Mouse (Mus musculus): ENCODE measurements around the gene B230118H07Rik. TPM values are rescaled to one million over a fixed set of nuclear protein-coding genes. Genes with fewer than 3 reads are reported as not detected.
"Not testable (repeated sequence)": the region's sequence is repeated elsewhere in the genome, so short reads cannot be mapped to it uniquely, and the experiment has no call there.

The B230118H07Rik gene
- polyA plus RNA-seq, 1 experiment from 2014 or later, result 63.8 TPM

DNA sequence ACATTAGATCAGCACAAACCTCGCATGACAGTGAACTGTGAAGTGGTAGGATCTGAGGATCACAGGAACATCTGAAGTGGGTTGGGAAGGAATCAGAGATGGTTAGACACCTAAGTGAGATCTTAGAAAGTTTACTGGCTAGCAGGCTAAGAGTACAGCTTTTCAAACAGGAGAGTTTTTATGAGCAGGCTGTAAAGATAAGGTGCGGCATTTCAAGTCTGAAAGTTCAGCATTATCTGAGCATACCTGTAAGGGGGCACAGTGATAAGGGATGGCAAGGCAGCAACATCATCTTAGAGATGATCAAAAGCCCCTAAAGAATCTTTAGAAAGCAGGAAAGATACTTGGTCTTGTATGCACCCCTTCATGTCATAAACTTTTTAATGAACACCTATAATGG lies 81.8 kb downstream of the B230118H07Rik start:
- H3K27ac ChIP-seq, result no peak overlapping the region
- no peaks in the 10 kb centered on the region for H3K9me3 ChIP-seq
- ATAC-seq (ENCODE audit: low FRiP score, low read depth), result no peak
- H3K4me1 ChIP-seq, result no peaks in the 10 kb centered on the region
- no peak overlapping the region for H3K4me3 ChIP-seq
- 92% methylated on average over 2 of the region's 2 CpGs for WGBS
- H3K4me2 ChIP-seq (replicated peaks), result no peak overlapping the region
- no peaks in the 10 kb centered on the region for H3K36me3 ChIP-seq
- no peak overlapping the region for H3K9ac ChIP-seq
- no peaks in the 10 kb centered on the region for H3K27me3 ChIP-seq (replicated peaks)

DNA sequence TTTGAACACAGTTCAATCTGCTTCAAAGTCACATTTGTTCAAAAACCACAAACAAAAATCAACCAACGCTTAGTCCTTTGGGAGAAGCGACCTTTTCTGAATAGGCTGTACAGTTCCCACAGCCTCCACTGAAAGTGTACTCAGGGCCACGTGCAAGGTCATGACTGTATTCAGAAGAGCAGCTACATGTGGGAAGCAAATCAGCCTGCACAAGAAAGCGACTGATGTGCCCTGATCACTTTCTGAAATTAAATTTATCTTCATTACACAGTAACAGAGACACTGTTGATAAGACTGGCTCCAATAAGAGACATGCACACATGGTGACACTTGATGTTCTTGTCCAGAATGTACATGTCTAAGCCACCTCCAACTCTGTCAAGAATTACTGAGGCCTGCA lies 85.6 kb downstream of the B230118H07Rik start:
- Histone ChIP-seq H3K9me3 (no peaks in the 10 kb centered on the region), H3K27me3 (replicated peaks) (no peaks in the 10 kb centered on the region), H3K4me1 (no peaks in the 10 kb centered on the region), H3K36me3 (no peaks in the 10 kb centered on the region), H3K4me2 (replicated peaks) (no peak overlapping the region), H3K27ac (no peak overlapping the region), H3K4me3 (no peak overlapping the region), H3K9ac (no peak overlapping the region)
- no peak for ATAC-seq (ENCODE audit: low FRiP score, low read depth)
- WGBS, result 78% methylated on average over 4 of the region's 4 CpGs

DNA sequence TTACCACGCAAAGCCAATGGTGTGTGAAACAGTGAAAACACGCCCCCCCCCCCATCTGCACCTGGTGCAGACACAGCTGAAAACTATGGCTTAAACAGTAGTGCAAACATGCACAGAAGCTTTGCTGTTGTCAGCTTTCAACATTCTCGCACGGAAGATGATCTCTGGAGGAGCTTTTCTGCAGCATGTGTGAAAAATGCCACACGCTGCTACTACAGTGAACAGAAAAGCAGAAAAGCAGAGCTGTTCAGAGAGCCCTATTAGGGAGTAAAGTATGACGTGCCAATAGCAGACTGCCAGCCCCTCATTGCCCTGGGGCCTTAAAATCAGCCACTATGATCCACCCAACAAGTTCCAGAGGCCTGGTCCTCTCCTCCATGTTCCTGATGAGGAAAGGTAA lies 86.1 kb downstream of the B230118H07Rik start:
- Histone ChIP-seq H3K27me3 (replicated peaks) (no peaks in the 10 kb centered on the region), H3K27ac (no peak overlapping the region)
- no peak for ATAC-seq (ENCODE audit: low FRiP score, low read depth)

DNA sequence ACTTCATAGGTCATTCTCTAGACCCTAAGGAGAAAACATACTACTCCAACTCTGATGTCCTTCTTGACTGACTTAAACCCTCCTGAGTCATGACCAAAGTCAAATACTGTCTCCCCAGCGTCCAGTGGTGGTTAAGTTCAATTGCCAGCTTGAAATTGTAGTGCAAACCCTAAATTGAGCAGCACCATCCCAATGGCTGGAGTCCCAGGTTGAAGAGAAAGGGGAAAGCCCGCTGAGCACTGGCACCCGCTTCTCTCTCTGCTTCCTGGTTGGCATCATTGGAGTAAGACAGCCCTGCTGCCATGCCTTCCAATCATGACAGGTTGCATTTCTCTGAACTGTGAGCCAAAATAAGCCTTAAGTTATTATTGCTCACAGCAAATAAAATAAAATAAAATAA lies 89.9 kb downstream of the B230118H07Rik start:
- H3K4me3 ChIP-seq, result no peak overlapping the region
- WGBS, result 89% methylated on average over 3 of the region's 3 CpGs
- ATAC-seq (ENCODE audit: low FRiP score, low read depth), result no peak
- H3K4me2 ChIP-seq (replicated peaks), result no peak overlapping the region
- no peaks in the 10 kb centered on the region for H3K36me3 ChIP-seq
- H3K27me3 ChIP-seq (replicated peaks), result no peaks in the 10 kb centered on the region
- H3K4me1 ChIP-seq, result no peaks in the 10 kb centered on the region
- H3K9me3 ChIP-seq, result no peaks in the 10 kb centered on the region
- no peak overlapping the region for H3K27ac ChIP-seq
- no peak overlapping the region for H3K9ac ChIP-seq

More for the DNA sequence above, 86.1 kb downstream of the B230118H07Rik start:
- no peak overlapping the region for H3K4me3 ChIP-seq
- H3K9ac ChIP-seq, result no peak overlapping the region
- no peak overlapping the region for H3K4me2 ChIP-seq (replicated peaks)
- H3K9me3 ChIP-seq, result no peaks in the 10 kb centered on the region
- H3K4me1 ChIP-seq, result no peaks in the 10 kb centered on the region
- no peaks in the 10 kb centered on the region for H3K36me3 ChIP-seq
- WGBS, result 74% methylated on average over 6 of the region's 6 CpGs

DNA sequence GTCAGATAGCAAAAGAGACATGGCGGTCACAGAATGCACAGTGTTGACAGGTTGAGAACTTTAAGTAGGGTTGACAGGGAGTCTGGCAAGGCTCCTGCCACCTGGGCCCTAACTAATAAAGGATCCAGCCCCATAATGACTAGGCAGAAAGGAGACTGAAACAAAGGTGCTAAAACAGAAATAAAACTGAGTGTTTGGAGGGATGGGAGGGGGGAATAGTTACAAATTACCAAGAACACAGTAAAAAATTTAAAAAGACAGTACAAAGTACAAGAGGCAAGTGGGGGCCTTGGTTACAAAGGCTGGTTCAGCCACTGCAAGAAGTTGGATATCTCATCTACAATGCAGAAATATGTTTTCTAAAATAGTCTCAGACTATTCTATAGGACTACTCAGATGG lies 93.4 kb downstream of the B230118H07Rik start:
- Histone ChIP-seq H3K27ac (no peak overlapping the region), H3K27me3 (replicated peaks) (no peaks in the 10 kb centered on the region), H3K4me2 (replicated peaks) (no peak overlapping the region), H3K4me1 (no peaks in the 10 kb centered on the region), H3K4me3 (no peak overlapping the region), H3K9me3 (no peaks in the 10 kb centered on the region), H3K36me3 (no peaks in the 10 kb centered on the region), H3K9ac (no peak overlapping the region)
- ATAC-seq (ENCODE audit: low FRiP score, low read depth), result no peak
- WGBS, result 96% methylated on average over 1 of the region's 1 CpGs

DNA sequence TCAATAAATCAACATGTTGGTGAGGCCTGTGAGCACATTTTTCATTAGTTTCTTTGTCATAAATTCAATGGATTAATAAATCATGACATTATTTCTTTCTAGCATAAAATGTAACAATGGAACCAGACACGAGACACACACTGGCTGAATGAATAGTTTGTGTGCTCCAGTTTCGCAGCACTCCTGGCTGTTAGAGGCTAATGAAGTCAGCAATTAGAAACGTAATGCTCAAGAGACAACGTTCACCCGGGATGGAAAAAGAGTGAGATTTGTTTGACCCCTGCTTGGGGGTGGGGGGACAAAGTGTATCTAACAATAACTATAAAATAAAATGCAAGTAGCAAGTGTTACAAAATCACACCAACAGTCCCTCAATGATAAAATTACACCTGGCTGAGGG lies 95.5 kb downstream of the B230118H07Rik start:
- Histone ChIP-seq H3K9ac (no peak overlapping the region), H3K4me2 (replicated peaks) (no peak overlapping the region), H3K27me3 (replicated peaks) (no peaks in the 10 kb centered on the region), H3K27ac (no peak overlapping the region), H3K4me1 (no peaks in the 10 kb centered on the region), H3K4me3 (no peak overlapping the region), H3K36me3 (no peaks in the 10 kb centered on the region), H3K9me3 (no peaks in the 10 kb centered on the region)
- no peak for ATAC-seq (ENCODE audit: low FRiP score, low read depth)
- WGBS, result 32% methylated on average over 5 of the region's 5 CpGs

DNA sequence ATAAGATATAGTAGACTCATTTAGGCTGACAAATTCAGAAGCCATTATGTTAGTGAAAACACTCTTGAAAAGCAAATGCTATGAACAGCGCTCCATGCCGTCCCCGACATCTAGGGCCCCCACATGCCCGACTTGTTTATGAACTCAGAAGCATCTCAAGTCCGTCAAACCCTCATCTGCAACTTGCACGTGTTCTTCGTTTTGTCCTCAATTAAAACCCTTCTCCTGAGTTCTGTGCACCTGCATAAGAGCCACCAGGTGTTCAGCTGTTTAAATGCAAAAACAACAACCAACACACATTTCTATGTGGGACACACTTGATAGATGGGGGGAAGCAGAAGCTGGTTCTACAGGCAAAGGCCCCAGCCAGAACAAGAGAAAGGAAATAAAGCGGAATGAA lies 97.0 kb downstream of the B230118H07Rik start:
- ATAC-seq (ENCODE audit: low FRiP score, low read depth), result no peak
- no peaks in the 10 kb centered on the region for H3K4me1 ChIP-seq
- H3K9ac ChIP-seq, result no peak overlapping the region
- no peak overlapping the region for H3K27ac ChIP-seq
- no peaks in the 10 kb centered on the region for H3K27me3 ChIP-seq (replicated peaks)
- WGBS, result 88% methylated on average over 8 of the region's 8 CpGs
- no peaks in the 10 kb centered on the region for H3K9me3 ChIP-seq
- no peaks in the 10 kb centered on the region for H3K36me3 ChIP-seq
- H3K4me3 ChIP-seq, result no peak overlapping the region
- H3K4me2 ChIP-seq (replicated peaks), result no peak overlapping the region

DNA sequence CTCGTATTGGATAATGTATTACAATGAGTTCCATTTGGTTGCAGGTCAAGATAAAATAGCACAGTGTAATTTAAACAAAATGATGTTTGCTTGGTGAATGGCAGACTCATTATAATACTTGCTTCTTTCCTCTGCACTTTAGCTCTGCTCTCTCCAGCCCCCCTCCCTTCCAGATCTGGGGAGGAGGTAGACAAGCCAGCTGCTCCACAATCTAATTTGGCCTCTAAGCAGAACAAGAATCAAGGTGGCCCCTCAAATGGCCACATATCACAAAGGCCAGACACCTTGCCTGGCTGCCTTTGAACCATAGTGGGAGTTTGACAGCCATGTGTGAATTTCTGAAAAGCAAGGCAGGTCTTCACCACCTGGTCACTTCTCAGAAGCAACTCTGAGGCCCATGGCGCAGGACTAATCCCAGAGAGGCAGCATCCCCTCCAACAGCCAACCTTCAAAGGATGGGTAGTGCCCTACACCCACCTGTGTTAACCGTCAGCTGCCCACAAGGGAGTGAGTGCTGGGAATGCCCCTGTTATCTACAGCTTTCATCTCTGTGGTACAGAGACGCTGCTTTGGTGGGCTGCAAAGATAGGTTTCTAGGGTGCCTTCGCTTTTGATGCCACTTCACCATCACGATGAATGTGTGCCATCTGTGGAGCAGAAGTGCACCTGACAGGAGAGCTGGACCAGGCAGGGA lies 98.2 kb downstream of the B230118H07Rik start:
- Histone ChIP-seq H3K9me3 (no peaks in the 10 kb centered on the region), H3K4me2 (replicated peaks) (no peak overlapping the region), H3K27ac (no peak overlapping the region), H3K27me3 (replicated peaks) (no peaks in the 10 kb centered on the region), H3K9ac (no peak overlapping the region), H3K36me3 (no peaks in the 10 kb centered on the region), H3K4me1 (no peaks in the 10 kb centered on the region), H3K4me3 (no peak overlapping the region)
- no peak for ATAC-seq (ENCODE audit: low FRiP score, low read depth)
- WGBS, result 81% methylated on average over 6 of the region's 6 CpGs

DNA sequence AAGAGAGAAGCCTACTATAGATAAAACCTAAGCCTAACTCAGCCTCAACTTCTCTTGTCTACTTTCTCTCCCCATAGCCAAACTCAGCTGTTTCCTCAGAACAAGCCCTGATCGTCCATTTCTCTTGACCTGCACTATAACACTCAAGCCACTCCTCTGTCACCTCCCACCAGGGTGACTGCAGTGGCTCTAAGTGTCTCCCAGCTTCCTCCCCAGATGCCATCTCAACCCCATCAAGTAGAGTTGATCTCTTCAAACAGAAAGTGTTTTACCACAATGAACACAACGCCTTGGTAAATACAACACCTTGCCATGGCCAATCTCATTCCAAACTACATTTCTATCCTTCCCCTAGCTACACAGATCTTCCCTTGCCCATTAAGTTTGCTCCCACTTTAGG lies 99.2 kb downstream of the B230118H07Rik start:
- 71% methylated on average over 2 of the region's 2 CpGs for WGBS
- H3K27ac ChIP-seq, result no peak overlapping the region
- no peaks in the 10 kb centered on the region for H3K27me3 ChIP-seq (replicated peaks)

DNA sequence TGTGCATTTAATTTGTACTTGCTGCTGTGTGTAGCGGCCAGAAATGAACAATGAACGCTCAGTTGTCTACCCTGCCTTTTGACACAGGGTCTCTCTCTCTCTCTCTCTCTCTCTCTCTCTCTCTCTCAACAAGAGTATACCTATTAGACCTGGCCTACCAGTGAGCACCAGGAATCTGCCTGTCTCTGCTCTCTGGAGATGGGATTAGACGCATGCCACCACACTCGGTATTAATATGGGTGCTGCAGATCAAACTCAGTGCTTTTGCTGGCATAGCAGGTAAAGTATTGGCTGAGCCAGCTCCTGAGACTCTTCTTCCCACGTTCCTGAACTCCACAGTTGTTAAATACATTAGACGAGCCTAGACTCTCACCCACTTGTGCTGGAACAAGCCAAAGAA lies 100.5 kb downstream of the B230118H07Rik start:
- Histone ChIP-seq H3K9ac (no peak overlapping the region), H3K36me3 (no peaks in the 10 kb centered on the region), H3K4me3 (no peak overlapping the region), H3K4me2 (replicated peaks) (no peak overlapping the region), H3K27ac (no peak overlapping the region), H3K27me3 (replicated peaks) (no peaks in the 10 kb centered on the region), H3K9me3 (no peaks in the 10 kb centered on the region), H3K4me1 (no peaks in the 10 kb centered on the region)
- no peak for ATAC-seq (ENCODE audit: low FRiP score, low read depth)
- 83% methylated on average over 6 of the region's 6 CpGs for WGBS

More for the DNA sequence above, 99.2 kb downstream of the B230118H07Rik start:
- no peaks in the 10 kb centered on the region for H3K9me3 ChIP-seq
- H3K4me3 ChIP-seq, result no peak overlapping the region
- H3K9ac ChIP-seq, result no peak overlapping the region
- no peak for ATAC-seq (ENCODE audit: low FRiP score, low read depth)
- no peak overlapping the region for H3K4me2 ChIP-seq (replicated peaks)
- H3K4me1 ChIP-seq, result no peaks in the 10 kb centered on the region
- no peaks in the 10 kb centered on the region for H3K36me3 ChIP-seq

DNA sequence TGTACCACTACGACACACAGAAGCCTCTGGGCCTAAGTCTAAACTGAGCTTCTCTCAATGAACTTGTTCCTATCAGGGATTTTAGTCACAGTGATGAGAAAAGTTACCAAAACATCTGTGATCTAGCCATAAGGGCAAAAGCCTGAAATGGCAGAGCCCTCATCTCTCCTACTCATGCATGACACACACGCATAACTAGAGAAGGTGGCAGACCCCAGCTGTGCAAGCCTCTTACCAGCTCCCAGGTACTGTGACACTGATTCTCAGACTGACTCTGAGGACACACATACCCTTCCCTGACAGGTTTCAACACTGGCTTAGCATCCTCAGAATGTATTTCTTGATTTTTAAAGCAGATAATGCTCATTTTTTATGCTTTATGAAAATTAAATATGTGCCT lies 103.7 kb downstream of the B230118H07Rik start:
- WGBS, result 86% methylated on average over 2 of the region's 2 CpGs
- H3K36me3 ChIP-seq, result no peaks in the 10 kb centered on the region
- no peak overlapping the region for H3K4me2 ChIP-seq (replicated peaks)
- no peak overlapping the region for H3K9ac ChIP-seq
- no peaks in the 10 kb centered on the region for H3K9me3 ChIP-seq
- H3K27ac ChIP-seq, result no peak overlapping the region
- no peak for ATAC-seq (ENCODE audit: low FRiP score, low read depth)
- H3K4me3 ChIP-seq, result no peak overlapping the region
- H3K4me1 ChIP-seq, result no peaks in the 10 kb centered on the region
- no peaks in the 10 kb centered on the region for H3K27me3 ChIP-seq (replicated peaks)

DNA sequence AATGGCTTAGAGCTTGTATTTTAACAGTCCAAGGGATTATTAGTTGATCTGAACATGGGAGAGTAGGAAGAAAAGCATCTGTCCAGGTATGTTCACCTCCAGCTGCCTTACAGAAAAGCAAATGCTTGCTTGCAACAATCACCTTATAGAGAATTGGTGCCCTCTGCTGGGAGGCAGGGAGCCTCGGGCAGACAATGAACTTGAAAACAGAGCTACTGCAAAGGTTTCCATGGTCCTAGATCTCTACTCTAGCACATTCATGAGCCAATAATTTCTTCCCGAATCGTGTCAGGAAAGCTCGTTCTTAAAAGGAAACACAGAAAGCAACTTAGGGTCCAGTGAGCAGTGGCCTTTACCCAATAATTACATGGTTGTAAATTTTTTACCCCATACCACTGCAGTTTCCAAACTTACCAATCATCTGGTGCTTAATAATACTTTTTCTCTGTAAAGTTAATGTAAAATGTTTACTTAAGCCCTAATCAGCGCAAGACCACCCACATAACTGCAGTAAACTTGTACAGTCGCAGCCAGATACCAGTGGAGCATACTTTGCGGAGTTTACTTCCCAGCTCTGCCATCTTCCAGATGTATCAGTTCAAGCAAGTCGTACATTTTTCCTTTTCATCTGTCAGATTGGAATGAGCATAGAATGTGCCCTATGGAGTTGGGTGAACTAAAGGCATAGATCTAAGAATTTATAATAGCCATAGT lies 105.5 kb downstream of the B230118H07Rik start:
- Histone ChIP-seq H3K4me1 (no peaks in the 10 kb centered on the region), H3K4me3 (no peak overlapping the region), H3K36me3 (no peaks in the 10 kb centered on the region), H3K27ac (no peak overlapping the region), H3K27me3 (replicated peaks) (no peaks in the 10 kb centered on the region), H3K9ac (no peak overlapping the region), H3K9me3 (no peaks in the 10 kb centered on the region), H3K4me2 (replicated peaks) (no peak overlapping the region)
- no peak for ATAC-seq (ENCODE audit: low FRiP score, low read depth)
- WGBS, result 72% methylated on average over 8 of the region's 8 CpGs

DNA sequence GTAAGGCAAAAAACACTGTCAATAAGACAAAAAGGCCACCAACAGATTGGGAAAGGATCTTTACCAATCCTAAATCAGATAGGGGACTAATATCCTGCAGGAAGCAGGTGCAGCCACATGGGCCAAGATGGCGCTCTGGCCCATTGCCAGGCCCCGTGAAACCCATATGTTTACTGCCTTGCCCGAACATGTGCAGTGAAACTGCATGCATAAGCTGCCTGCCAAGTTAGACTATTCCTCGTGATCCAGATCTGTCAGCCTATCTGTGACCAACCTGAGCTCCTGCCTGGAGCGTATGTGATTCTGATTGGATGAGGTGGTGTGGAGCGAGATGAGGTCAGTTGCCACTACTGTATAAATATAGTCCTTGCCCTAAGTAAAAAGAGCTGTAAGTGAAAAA lies 112.4 kb downstream of the B230118H07Rik start:
- not testable (repeated sequence) for H3K9me3 ChIP-seq; H3K4me3 ChIP-seq; H3K4me1 ChIP-seq; H3K27ac ChIP-seq; H3K27me3 ChIP-seq (replicated peaks); H3K9ac ChIP-seq; ATAC-seq (ENCODE audit: low FRiP score, low read depth); H3K36me3 ChIP-seq; H3K4me2 ChIP-seq (replicated peaks)
- 86% methylated on average over 6 of the region's 6 CpGs for WGBS
